Mouse (Mus musculus) midbrain, embryonic 14.5 days (tissue): ENCODE measurements around the gene Polm. TPM values are rescaled to one million over a fixed set of nuclear protein-coding genes. Genes with fewer than 3 reads are reported as not detected.

Experiments
- ATAC-seq: fragments of 200-750 bp; cut with Nextera tagmentation; 2 replicates; pipeline ENCODE4 v1.8.0; 2017; ENCODE audit warnings: moderate number of reproducible peaks, moderate library complexity; ENCODE audit not compliant: low FRiP score, low TSS enrichment
- DNase-seq: peaks from one replicate; pipeline ENCODE4 v3.0.0-alpha.2; 2015
- H3K27ac ChIP-seq: fragments of 300-500 bp; sonication (generic); replicated peaks from 2 replicates; pipeline ENCODE4 v1.5.1; 2014; ENCODE audit warnings: mild to moderate bottlenecking, low read depth, low read length, moderate library complexity
- H3K27me3 ChIP-seq: fragments of 300-500 bp; sonication (generic); 2 replicates; pipeline ENCODE4 v1.6.1; 2014; ENCODE audit warnings: low read length, control low read depth, mixed read lengths; ENCODE audit not compliant: control insufficient read depth, insufficient read depth
- H3K36me3 ChIP-seq: fragments of 300-500 bp; sonication (generic); 2 replicates; pipeline ENCODE4 v1.6.1; 2014; ENCODE audit warnings: low read length, control low read depth; ENCODE audit not compliant: control insufficient read depth, insufficient read depth
- H3K4me1 ChIP-seq: fragments of 300-500 bp; sonication (generic); 2 replicates; pipeline ENCODE4 v1.6.1; 2014; ENCODE audit warnings: mild to moderate bottlenecking, antibody characterized with exemption, low read length, control low read depth; ENCODE audit not compliant: control insufficient read depth, insufficient read depth
- H3K4me2 ChIP-seq: fragments of 300-500 bp; sonication (generic); 2 replicates; pipeline ENCODE4 v1.6.1; 2014; ENCODE audit warnings: mild to moderate bottlenecking, low read length, moderate library complexity
- H3K4me3 ChIP-seq: fragments of 300-500 bp; sonication (generic); replicated peaks from 2 replicates; pipeline ENCODE4 v1.5.1; 2014; ENCODE audit warnings: low read depth, low read length
- H3K9ac ChIP-seq: fragments of 300-500 bp; sonication (generic); replicated peaks from 2 replicates; pipeline ENCODE4 v1.6.1; 2014; ENCODE audit warnings: mild to moderate bottlenecking, low read length, moderate library complexity
- H3K9me3 ChIP-seq: fragments of 300-500 bp; sonication (generic); 2 replicates; pipeline ENCODE4 v1.6.1; 2016; ENCODE audit warnings: low read length, control low read depth, mixed read lengths; ENCODE audit not compliant: control insufficient read depth
- WGBS: fragments of 180-500 bp; shearing (Covaris S2); extraction: QIAGEN DNeasy Blood & Tissue Kit; methylation state at CpG from one replicate; pipeline ENCODE4 v1.1.7; 2014; 5-methylcytosine and 5-hydroxymethylcytosine counted together
- polyA plus RNA-seq: library from polyadenylated mRNA; unstranded; fragments of >200 nt; fragmentation: Nextera tagmentation; extraction: Ambion mirVana; gene quantifications from 2 replicates; pipeline ENCODE4 v1.2.1, GENCODE M21; 2014

Gene Polm
- polyA plus RNA-seq, 1 experiment from 2014 or later: 5.2 TPM

DNA sequence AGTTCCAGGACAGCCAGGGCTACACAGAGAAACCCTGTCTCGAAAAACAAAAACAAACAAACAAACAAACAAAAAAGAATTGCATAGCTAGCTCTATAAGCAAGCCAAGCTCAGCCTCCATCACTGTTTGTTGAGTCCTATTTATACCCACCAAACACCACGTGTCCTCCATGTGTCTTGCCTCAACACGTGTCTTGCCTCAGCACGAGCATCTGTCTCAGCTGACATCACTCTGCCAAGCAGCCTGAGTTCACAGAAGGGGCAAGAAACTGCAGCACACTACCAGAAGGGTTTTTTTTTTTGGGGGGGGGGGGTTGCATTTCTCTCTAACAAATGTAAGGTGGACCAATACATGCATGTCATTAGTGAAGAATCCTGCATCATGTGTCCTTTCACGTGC, 12.6 kb upstream of the Polm start:
- H3K4me1 ChIP-seq: no peaks in the 10 kb centered on the region; the same call in 1 of the 2 replicates
- no peak for ATAC-seq
- DNase-seq: no peak
- H3K9me3 ChIP-seq: no peaks in the 10 kb centered on the region
- H3K4me2 ChIP-seq: no peak overlapping the region
- H3K27ac ChIP-seq: no peak overlapping the region
- no peaks in the 10 kb centered on the region for H3K36me3 ChIP-seq
- WGBS: 84% methylated on average over 5 of the region's 5 CpGs
- H3K27me3 ChIP-seq: no peaks in the 10 kb centered on the region
- H3K4me3 ChIP-seq: no peak overlapping the region
- H3K9ac ChIP-seq: no peak overlapping the region

- no peak overlapping the region for H3K4me2 ChIP-seq
- DNase-seq: peak; percentile 22
- 63% methylated on average over 2 of the region's 2 CpGs for WGBS
- no peak overlapping the region for H3K9ac ChIP-seq
- no peaks in the 10 kb centered on the region for H3K27me3 ChIP-seq
- no peaks in the 10 kb centered on the region for H3K36me3 ChIP-seq
- no peak for ATAC-seq
- no peak overlapping the region for H3K27ac ChIP-seq
- no peaks in the 10 kb centered on the region for H3K9me3 ChIP-seq
- H3K4me3 ChIP-seq: no peak overlapping the region
- no peaks in the 10 kb centered on the region; the same call in 1 of the 2 replicates for H3K4me1 ChIP-seq
Measured at GRCm38 (mm10) chr11:5849316-5849715, 11.5 kb upstream of the Polm start.

GRCm38 (mm10) chr11:5848741-5849140, 10.9 kb upstream of the Polm start:
- Histone ChIP-seq H3K27me3 (no peaks in the 10 kb centered on the region), H3K27ac (no peak overlapping the region), H3K4me2 (no peak overlapping the region), H3K9ac (no peak overlapping the region), H3K9me3 (no peaks in the 10 kb centered on the region), H3K36me3 (no peaks in the 10 kb centered on the region), H3K4me3 (no peak overlapping the region), H3K4me1 (no peaks in the 10 kb centered on the region; the same call in 1 of the 2 replicates)
- peak; percentile 35 for DNase-seq
- 31% methylated on average over 6 of the region's 6 CpGs for WGBS
- peak; percentile 50; the same call in 1 of the 2 replicates for ATAC-seq

DNA sequence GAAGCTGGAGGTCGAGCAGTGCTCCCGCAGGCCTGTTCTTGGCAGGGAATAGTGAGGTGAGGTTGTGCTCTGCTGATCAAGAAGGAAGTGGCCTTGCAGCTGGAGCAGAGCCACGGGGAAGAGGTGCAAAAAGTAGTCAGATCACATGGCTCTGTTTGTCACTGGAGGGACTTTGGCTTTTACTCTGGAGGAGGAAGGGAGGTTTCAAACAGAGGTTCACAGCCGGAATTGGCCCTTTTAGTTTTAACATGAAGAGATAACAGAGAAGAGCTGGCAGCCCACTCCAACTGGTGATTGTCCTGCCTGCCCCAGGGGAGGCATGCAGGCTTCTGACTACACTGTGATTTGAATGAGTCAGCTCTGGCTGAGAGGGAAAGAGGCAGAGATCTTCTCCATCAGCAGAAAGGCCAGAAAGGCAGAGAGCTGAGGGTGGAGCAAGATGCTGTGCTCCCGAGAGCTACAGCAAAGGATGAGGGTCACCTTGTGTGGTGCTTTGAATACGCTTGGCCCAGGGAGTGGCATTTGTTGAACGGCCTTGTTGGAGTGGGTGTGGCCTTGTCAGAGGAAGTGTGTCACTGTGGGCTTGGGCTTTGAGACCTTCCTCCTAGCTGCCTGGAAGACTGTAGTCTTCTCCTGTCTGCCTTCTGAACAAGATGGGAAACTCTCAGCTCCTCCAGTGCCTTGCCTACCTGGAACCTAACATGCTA, 9.0 kb upstream of the Polm start:
- Histone ChIP-seq H3K27me3 (no peaks in the 10 kb centered on the region), H3K4me2 (no peak overlapping the region), H3K9me3 (no peaks in the 10 kb centered on the region), H3K4me3 (no peak overlapping the region), H3K4me1 (no peaks in the 10 kb centered on the region; the same call in 1 of the 2 replicates), H3K27ac (no peak overlapping the region), H3K36me3 (no peaks in the 10 kb centered on the region), H3K9ac (no peak overlapping the region)
- DNase-seq (no peak), ATAC-seq (no peak)
- 76% methylated on average over 7 of the region's 7 CpGs for WGBS

DNA sequence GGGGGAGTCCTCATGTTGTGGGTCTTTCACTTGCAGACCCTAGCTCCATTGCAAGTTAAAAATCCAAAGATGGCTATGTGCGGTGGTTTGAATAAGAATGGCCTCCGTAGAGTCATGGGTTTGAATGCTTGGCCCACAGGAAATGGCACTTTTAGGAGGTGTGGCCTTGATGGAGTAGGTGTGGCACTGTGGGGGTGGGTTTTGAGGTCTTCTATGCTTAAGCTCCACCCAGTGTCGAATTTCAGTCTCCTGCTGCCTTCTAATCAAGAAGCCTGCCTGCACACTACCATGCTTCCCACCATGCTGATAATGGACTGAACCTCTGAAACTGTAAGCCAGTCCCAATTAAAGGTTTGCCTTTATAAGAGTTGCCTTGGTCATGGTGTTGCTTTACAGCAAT, 5.3 kb upstream of the Polm start:
- H3K4me1 ChIP-seq: no peaks in the 10 kb centered on the region
- no peaks in the 10 kb centered on the region for H3K27me3 ChIP-seq
- WGBS: 85% methylated on average over 3 of the region's 3 CpGs
- no peaks in the 10 kb centered on the region for H3K9me3 ChIP-seq
- ATAC-seq (no peak), DNase-seq (no peak)
- H3K36me3 ChIP-seq: no peaks in the 10 kb centered on the region
- no peak overlapping the region for H3K4me3 ChIP-seq
- no peak overlapping the region for H3K9ac ChIP-seq
- no peak overlapping the region for H3K4me2 ChIP-seq
- H3K27ac ChIP-seq: no peak overlapping the region

- Histone ChIP-seq H3K27ac (no peak overlapping the region), H3K9me3 (no peaks in the 10 kb centered on the region), H3K4me3 (no peak overlapping the region), H3K4me1 (0 out of 2 replicates have a peak, but pooled peaks cover 3% of the 10 kb centered on the region), H3K4me2 (no peak overlapping the region), H3K27me3 (no peaks in the 10 kb centered on the region), H3K36me3 (no peaks in the 10 kb centered on the region), H3K9ac (no peak overlapping the region)
- ATAC-seq (no peak), DNase-seq (no peak)
- WGBS: 94% methylated on average over 2 of the region's 2 CpGs
Measured at GRCm38 (mm10) chr11:5841751-5842150, 3.9 kb upstream of the Polm start.

- DNase-seq (no peak), ATAC-seq (no peak)
- Histone ChIP-seq H3K9me3 (no peaks in the 10 kb centered on the region), H3K4me2 (no peak overlapping the region), H3K36me3 (no peaks in the 10 kb centered on the region), H3K9ac (no peak overlapping the region), H3K4me3 (no peak overlapping the region), H3K4me1 (peaks cover 8% of the 10 kb centered on the region; the same call in 1 of the 2 replicates), H3K27me3 (no peaks in the 10 kb centered on the region), H3K27ac (no peak overlapping the region)
- WGBS: 79% methylated on average over 7 of the region's 7 CpGs
Measured at GRCm38 (mm10) chr11:5840346-5840745, 2.5 kb upstream of the Polm start.

GRCm38 (mm10) chr11:5836126-5836525, 1.7 kb downstream of the Polm start:
- Histone ChIP-seq H3K36me3 (peaks cover 12% of the 10 kb centered on the region), H3K27ac (no peak overlapping the region), H3K9ac (no peak overlapping the region), H3K27me3 (no peaks in the 10 kb centered on the region), H3K9me3 (no peaks in the 10 kb centered on the region), H3K4me1 (peaks cover 8% of the 10 kb centered on the region; the same call in 1 of the 2 replicates), H3K4me2 (no peak overlapping the region), H3K4me3 (no peak overlapping the region)
- 50% methylated on average over 1 of the region's 1 CpGs for WGBS
- ATAC-seq: 0 out of 2 replicates have a peak, but pooled peaks have one; percentile 8
- DNase-seq: peak; percentile 44

- H3K4me1 ChIP-seq: peaks cover 8% of the 10 kb centered on the region; the same call in 1 of the 2 replicates
Measured at GRCm38 (mm10) chr11:5835057-5835456, 2.8 kb downstream of the Polm start.

More at GRCm38 (mm10) chr11:5835057-5835456, 2.8 kb downstream of the Polm start:
- WGBS: 96% methylated on average over 7 of the region's 7 CpGs
- DNase-seq (no peak), ATAC-seq (no peak)
- Histone ChIP-seq H3K4me3 (no peak overlapping the region), H3K27me3 (no peaks in the 10 kb centered on the region), H3K9me3 (no peaks in the 10 kb centered on the region), H3K36me3 (peaks cover 17% of the 10 kb centered on the region), H3K4me2 (no peak overlapping the region), H3K27ac (no peak overlapping the region), H3K9ac (no peak overlapping the region)
